Mouse (Mus musculus): ENCODE data around the gene Gnl3.

DNA sequence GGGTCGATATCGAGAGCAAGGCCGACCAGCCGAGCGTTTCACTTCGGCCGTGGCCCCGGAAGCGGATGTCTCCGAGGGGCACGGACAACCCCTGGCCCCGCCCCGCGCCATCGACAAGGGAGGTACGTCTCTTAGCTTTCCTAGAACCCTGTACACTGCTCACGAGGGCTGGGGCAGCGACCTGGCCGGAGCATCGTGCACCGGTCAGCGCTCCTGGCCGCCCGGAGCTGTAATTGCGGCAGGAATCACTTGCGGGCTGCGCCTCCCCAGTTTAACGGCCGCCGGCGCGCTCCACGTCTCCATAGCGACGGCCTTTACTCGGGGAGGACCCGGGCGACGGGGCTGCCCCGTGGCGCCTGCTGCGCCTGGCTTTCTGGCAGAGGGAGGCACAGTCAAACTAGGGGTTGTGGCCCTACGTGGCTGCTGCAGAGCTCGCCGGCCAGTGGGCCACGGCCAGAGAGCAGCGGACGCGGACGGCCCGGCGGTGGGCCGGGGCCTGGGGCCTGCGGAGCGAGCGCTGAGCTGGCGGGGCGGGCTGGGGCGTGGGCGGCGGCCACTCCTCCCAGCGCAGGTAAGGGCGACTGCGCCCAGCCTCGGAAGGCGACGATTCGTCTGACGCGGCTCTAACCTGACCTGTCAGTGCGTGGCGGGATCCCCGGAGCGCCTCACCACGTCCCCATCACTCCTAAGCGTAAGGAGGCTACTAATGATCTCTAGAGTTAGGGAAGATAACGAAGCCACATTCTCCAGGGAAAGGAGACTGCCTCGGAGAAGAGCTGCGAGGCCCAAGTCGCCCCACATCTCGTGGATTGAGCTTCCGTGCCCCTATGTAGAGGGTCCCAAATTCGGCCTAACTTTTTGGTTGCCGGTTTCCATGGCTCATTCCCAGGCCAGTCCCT is 17.4 kb downstream of the Gnl3 start, which contains the start of the genes Glt8d1 and Spcs1:
- no peak for TF ChIP-seq CTCF (conservative IDR thresholded peaks at IDR 0.05; ENCODE audit: low read length)
- no peak for TF ChIP-seq POU5F1 (IDR thresholded peaks at IDR 0.05; ENCODE audit: borderline replicate concordance, low read length)
- TF ChIP-seq NANOG (IDR thresholded peaks at IDR 0.05; ENCODE audit: borderline replicate concordance, low read length): no peak

Data from E14TG2a.4 (cell line).